Mouse (Mus musculus): Measurements from ENCODE around the gene Heatr5b. TPM values are rescaled to one million over a fixed set of nuclear protein-coding genes. Genes with fewer than 3 reads are reported as not detected.

Gene Heatr5b
- total RNA-seq, 2 experiments from 2014 or later: 52.4 to 52.9 TPM

DNA sequence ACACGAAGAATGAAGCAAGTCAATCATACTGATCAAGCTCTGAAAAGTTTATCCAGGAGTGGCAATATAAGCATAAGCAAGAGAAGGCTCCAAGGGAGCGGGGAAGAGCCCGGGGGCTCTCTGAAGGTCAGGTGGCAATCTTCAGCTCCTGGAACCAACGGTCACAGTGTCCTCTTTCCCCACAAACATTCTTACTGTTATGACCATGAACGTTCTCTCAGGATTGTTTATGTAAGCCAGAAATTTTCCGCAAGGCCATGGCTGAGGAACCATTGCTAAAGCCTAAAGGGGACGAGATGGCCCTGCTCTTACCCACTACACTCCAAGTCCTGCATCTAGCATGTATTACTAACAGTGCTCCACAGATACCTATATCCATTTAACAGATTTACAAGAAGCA lies 113.5 kb downstream of the Heatr5b start:
- no peak for DNase-seq (ENCODE audit: low spot score in 2 of 2)
- intact Hi-C loops (cut with DNase I): no loop called here

DNA sequence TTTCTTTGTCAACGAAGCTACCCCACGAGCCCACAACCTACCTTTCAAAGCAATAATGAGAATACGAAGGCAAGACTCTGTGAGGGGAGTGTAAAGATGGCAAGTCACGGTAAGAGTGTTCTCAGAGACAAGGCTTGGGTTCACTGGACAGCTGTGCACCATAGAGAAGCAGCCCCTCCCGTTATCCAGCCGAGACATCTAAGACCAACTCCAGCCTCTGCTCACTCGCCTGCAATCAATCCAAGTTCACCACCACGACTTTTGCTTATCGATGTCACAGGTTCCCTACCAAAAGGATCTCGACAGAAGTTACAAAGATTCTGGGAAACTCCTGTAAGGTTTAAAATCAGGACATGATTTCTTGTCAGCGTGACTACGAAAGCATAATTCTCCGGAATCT lies 116.1 kb downstream of the Heatr5b start:
- DNase-seq (ENCODE audit: low spot score in 2 of 2): no peak
- intact Hi-C loops (cut with DNase I): no loop called here

DNA sequence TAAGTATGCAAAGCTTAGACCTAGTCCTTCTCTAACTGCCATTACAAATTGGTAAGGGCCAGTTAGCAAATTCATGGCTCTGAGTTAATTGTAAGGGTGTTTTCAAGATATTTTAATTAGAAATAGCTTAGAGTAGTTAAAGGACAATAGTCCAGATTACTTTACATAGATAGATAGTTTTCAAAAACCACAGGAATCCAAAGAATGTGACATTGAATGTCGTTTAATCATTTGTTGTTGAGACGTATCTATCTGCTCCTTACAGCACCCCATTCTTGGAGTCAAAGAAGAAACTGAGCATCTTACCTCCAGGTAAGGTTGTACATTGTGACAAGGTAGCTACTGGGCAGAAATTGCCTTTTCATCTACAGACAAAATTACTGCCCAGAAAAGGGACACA lies 124.9 kb downstream of the Heatr5b start:
- DNase-seq (ENCODE audit: low spot score in 2 of 2): no peak
- intact Hi-C loops (cut with DNase I): no loop called here

DNA sequence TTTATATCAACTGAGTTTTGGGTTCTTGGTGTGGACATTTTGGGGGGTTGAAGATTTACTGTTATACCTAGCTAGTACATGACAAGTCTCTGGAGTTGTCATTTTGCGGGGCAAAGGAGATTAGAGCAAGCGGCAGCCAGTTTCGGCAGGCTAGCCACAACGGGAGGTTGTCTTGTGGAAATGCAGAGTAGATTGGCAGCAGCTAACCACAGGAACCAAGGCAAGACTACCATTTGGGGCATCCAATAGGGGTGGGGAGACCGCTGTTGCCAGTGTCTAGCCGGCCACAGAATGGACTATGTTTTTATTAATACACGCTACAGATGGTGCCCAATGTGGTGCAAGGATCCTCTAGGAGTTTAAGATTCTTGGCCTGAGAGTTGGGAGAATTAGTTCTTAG lies 126.7 kb downstream of the Heatr5b start:
- intact Hi-C loops (cut with DNase I): no loop called here
- DNase-seq (ENCODE audit: low spot score in 2 of 2): no peak

DNA sequence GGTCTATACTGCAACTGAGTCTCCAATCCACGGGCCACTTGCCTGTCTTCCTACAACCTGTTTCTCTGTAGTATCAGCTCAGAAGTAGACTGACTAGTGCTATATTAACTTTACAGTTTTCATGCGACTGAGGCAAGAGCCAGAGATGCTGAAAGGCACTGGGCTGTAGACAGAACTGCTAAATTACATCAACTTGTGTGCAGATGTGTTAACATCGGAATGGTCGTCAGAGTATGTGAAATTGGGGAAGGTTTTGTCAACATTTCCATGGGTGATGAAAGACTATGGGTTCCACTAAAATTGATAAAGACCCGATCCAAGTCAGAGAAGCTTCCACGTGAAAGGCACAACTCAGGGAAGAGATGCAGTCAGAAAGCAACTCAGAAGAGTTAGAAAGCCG lies 132.2 kb downstream of the Heatr5b start:
- no peak for DNase-seq (ENCODE audit: low spot score in 2 of 2)
- intact Hi-C loops (cut with DNase I): no loop called here

Other genes starting within 250 kb of the Heatr5b start
- gene Strn, start 98.2 kb downstream of the Heatr5b start, total RNA-seq (2021): 10 to 100 TPM; 70.4 to 75.8 TPM
- gene Gpatch11, start 203 bp upstream of the Heatr5b start, total RNA-seq (2021): 10 to 100 TPM; 31.5 to 31.9 TPM
- 1 to 10 TPM; 3.4 to 5.7 TPM for gene Eif2ak2, start 47.2 kb upstream of the Heatr5b start, total RNA-seq (2021)
- gene Sult6b1, start 71.6 kb upstream of the Heatr5b start, total RNA-seq (2021): not detected
- 10 to 100 TPM; 34.3 to 35.4 TPM for gene Cebpzos, start 81.1 kb upstream of the Heatr5b start, total RNA-seq (2021)
- gene Cebpz, start 101.7 kb upstream of the Heatr5b start, total RNA-seq (2021): 10 to 100 TPM; 33.2 to 33.5 TPM
- 10 to 100 TPM; 59.3 to 66.2 TPM for gene Ndufaf7, start 101.8 kb upstream of the Heatr5b start, total RNA-seq (2021)
- 10 to 100 TPM; 11.2 to 11.3 TPM for gene Prkd3, start 185.5 kb upstream of the Heatr5b start, total RNA-seq (2021)
- 10 to 100 TPM in 1 of 2 experiments, 1 to 10 TPM in 1; 7.9 to 12.5 TPM for gene Qpct, start 216.5 kb upstream of the Heatr5b start, total RNA-seq (2021)